Mouse (Mus musculus) CD8-positive naive resting alpha-beta T cell, adult 57 days (primary cell): Measurements from ENCODE around the gene Shisa6. TPM values are rescaled to one million over a fixed set of nuclear protein-coding genes. Genes with fewer than 3 reads are reported as not detected.

Source experiments
- total RNA-seq: library from RNA; stranded (reverse); gene quantifications from one replicate; pipeline ENCODE4 v1.2.4, GENCODE M21; 2023

Shisa6 gene
- not detected for total RNA-seq

DNA sequence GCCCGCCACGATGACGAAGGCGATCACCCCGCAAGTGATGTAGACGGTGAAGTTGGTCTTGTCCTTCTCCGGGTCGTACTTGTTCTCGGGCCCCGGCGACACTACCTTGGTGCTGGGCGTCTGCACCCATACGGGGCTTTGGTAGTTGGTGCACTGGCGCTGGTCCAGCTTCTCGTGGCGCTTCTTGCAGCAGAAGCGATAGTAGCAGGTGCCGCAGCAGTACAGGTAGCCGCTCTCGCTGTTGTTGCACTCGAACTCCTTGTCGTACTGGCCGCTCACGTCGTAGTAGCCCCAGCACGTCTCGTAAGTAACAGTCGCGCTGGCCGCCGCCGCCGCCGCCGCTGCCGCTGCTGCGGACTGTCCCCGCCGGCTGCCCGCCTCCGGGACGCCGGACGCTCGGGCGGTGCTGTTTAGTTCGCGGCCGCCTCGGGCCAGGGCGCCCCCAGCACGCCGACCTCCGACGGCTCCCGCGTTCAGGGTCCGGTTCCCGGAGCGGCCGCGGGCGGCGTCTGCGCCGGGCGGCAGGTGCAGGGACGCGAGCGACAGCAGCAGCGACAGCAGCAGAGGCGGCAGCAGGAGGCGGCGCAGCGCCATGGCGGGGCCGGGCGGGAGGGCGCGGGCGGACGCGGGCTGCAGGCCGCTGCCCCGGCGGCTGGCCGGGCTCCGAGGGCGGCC, at the start of gene Shisa6:
Gene Shisa6 (minus strand): TSS at position 594 of the 675 bp plus-strand sequence.

DNA sequence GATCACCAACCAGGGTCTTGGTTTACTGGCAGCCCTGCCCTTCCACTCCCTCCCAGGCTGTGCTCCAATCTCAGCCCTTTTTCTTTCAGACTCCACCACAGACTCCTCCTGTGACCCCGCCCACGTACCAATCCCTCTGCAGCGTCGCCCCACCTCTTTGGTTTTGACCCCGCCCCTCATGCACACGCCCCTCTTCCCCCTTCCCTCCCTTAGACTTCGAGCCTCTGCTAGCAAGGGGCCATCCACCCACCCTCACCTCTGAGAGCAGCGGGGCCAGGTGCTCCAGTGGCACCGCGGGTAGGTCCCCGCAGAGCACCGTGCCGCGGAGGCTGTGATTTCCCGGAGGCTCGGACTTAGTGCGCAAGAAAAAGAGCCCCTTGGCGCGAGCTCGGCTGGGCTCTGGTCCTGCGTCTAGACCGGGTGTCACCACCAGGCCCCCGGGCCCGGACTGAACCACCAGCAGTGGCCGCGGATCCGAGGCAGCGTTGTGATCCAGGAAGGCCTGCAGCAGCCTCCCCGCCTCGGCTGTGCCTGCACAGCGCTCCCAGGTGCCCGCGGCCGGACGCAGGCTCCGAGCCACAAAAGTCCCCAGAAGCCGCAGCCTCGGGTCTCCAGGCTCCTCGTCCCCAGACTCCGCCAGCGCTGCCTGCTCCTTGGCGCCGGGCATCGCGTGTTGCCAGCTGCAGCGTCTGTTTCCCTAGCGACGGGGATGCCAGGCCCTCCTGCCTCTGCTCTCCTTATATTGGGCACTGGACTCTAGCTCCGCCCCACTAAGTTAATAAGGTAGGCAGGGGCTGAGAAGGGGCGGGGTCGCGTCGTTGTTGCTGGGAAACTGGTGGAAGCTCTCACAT, 357.7 kb downstream of the Shisa6 start, which contains the start of gene Dnah9:
Gene Dnah9 (minus strand): TSS at position 751 of the 851 bp plus-strand sequence.

